Mouse (Mus musculus) heart, adult 11 months (tissue): Measurements from ENCODE around the gene Tesmin.

Source experiments
- DNase-seq: peaks from one replicate; pipeline ENCODE4 v3.0.0; 2022

Tesmin gene

DNA sequence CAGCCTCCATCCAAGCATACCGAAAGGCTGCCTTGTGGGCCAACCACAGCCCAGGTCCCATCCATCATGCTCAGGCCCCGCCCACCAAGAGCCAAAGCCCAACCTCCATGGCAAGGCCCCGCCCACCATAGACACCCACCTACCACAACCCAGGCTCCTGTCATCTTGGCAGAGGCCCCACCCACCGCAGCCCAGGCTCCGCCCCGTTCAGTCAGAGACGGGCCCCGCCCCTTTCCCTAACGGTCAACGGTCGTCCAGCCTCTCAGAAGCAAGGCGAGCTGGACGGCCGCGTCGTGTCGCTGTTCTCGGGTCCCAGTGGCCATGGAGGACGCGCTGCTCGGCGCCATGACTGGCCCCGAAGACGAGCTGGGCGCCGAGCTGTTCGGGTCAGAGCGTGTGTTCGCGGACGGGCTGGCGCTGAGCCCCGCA, at the start of gene Tesmin:
TSS of gene Tesmin (plus strand) at position 229 of the 429 bp plus-strand sequence.
- peak; percentile 99 for DNase-seq

DNA sequence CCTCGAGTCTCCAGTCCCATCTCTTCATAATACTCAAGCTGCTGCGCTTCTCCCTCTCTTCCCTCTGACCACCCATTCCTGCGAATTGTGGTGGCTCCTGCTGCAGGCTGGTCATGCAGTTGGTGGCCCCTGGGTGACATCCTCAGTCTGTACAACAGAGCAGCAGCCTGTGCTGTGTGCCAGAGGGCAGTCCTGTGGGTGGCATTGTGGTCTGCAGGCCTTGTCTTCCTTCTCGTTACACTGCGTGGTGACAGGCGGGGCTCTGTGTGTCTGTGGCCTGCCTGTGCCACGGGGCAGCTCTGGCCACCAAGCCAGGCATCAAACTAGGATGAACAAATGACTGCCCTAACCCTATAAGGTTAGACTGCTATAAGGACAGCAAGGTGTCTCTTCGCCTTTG, 49.5 kb upstream of the Tesmin start:
- DNase-seq, result no peak

DNA sequence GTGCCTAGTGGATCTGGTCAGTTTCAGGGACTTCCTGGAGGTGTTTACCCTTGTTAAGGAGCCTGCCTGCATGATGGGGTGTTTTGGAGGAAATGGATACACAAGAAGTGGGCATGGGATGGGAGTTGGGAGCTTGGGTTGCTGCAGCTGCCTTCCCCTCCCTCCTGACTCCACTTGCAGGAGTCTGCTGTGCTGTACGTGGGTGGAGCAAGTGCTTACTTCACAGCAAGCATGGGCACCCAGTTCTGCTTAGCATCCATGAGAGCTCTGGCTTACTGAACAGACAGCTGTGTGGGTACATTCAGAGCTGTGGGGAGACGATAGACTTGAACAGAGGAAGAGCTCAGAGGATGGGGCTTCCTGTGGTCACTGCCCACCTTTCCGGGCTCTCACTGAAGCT, 47.6 kb upstream of the Tesmin start:
- DNase-seq, result no peak

DNA sequence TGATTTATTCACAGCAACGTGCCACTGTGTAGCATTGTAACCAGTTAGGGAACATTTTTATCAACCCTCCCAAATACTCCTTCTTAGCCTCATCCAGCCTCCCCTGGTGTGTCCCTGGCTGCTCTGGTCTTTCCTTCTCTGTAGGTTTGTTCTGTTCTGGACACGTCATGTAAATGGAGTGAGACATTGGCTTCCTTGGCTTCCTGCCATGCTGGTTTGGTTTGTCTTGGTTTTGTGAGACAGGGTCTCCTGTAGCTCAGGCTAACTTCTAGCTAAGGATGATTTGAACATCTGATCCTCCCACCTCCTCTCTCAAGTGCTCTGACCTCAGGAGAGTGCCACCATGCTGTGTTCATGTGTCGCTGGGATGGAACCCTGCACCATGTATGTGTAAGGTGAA, 44.7 kb upstream of the Tesmin start:
- DNase-seq, result no peak

DNA sequence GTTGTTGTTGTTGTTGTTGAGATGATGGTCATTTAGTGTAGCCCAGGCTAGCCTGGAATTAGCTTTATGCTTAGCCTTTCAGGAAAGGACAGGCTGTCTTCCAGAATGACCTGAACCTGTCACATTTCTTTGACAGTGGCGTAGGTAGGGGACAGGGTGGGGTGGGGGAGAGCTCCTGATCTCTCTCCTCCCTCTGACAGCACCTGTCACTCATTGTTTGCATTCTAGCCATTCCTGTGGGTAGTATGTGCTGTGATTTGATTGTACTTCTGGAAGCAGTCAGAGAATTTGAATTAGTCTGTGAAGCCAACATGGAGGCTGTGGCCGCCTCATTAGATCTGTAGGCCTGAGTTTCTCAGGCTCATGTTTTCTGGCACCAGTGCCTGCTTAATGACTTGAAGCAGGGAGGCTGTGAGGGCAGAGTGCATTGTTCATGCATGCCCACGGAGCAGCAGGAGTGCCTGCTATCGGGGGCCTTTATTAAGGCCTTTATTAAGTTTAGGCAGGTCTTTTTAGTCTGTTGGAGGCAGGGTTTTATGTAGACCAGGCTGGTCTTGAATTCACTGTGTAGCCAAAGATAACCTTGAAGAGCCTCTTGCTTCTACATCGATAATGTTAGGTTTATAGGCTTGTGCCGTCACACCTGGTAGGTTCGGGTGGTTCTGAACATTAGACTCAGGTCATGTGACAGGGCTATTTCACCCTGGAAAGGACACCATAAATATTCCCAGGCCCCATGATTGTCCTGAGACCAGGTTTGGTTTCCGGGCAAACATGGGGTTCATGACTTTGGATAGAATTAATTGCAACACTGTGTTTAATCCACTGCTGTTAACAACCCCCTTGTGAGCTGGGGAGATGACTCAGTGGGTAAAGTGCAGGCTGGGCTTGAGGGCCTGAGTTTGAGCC, 43.8 kb upstream of the Tesmin start:
- no peak for DNase-seq

DNA sequence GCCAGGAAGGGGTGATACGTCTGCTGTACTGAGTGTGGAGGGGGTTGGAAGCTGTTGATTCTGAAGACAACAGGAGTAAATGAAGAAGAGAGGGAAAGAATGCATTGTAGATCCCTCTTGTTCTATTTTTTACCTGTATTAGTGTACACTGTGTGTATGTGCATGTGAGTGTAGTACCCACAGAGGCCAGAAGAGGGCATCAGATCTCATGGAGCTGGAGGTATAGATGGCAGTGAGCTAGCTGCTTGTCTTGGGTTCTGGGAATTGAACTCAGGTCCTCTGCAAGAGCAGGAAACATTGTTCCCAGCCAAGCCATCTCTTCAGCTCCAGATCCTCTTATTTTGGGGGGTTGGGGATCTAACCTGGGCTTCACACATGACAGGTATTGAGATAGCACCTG, 40.9 kb upstream of the Tesmin start:
- no peak for DNase-seq

DNA sequence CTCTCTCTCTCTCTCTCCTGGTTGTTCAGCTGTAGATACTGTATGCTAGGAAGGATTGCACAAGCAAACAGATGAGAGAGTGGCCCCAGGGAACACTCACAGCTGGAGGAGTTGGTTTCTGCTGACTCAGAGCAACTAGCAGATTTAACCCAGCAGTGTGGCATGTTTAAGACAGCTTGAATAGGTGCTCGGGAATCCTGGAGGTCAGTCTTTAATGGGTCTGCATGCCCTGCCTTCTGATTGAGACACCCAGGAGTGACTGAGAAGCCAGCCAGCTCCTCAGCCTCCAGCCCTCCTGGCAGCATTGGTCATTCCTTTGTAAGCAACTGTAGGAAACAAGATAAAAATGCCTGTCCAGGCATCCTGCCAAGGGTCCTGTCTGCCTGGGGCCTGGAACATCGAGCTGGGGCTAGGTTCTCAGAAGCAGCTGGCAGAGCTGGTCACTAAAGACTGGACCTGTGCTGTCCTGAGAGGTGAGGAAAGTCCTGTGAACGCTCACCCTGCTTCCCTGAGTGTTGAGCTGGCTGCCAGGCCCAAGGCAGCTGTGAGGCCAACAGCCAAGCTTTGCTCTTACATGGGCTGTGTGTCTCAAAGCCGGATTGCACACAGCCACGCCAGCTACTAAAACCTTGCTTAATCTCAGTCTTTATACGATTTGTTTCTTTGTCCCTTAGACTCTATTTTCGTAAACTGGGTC, 35.1 kb upstream of the Tesmin start:
- DNase-seq, result peak; percentile 99

DNA sequence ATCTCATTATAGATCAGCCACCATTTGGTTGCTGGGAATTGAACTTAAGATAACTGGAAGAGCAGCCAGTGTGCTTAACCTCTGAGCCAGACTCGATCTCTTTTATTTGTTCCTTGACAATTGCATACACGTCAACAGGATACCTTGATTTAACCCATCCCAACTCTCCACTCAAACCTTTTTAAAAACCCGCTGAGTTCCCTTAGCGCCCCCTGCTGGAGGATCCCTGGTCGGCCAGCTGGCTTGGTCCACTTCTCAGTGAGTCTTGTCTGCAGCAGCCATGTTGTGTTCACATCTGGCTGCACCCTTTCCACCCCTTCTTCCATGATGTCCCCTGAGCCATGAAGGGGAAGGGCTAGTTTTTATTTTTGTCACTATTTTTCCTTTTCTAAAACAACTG, 33.6 kb upstream of the Tesmin start:
- no peak for DNase-seq

DNA sequence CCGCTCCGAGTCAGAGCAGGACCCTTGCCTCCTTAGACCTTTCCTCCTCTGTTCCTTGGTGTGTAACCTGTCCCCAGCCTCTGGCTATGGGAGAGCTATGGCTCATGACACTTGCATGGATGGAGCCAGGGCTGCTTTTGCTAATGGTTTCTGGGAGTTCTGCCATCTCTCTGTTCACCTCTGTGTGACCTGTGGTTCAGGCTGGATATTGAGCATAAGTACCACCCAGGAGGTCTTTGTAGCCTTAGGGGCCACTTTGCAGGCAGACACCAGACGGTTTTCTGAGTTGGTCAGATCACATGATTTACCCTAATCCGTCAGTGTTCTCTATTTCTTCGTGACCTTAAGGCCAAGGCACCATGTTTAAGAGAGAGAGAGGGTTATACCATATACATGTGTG, 32.1 kb upstream of the Tesmin start:
- DNase-seq, result no peak

DNA sequence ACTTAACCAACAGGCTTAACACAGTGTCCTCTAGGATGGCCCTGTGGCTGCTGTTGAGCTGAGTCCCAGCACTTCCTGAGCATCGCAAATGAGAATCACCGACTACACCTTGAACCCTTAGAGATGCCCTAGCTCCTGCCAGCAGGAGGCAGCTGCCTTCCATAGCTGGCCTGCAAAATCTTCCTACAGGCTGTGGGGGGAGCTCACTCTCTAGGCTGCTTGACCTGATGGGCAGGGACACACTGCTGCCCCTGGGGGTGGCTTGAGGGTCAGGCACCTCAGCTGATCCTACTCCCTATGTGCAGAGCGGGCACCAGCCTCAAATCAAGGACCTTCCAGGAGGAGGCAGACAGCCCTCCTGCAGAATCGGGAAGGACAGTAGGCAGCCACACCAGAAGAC, 31.0 kb upstream of the Tesmin start:
- no peak for DNase-seq

DNA sequence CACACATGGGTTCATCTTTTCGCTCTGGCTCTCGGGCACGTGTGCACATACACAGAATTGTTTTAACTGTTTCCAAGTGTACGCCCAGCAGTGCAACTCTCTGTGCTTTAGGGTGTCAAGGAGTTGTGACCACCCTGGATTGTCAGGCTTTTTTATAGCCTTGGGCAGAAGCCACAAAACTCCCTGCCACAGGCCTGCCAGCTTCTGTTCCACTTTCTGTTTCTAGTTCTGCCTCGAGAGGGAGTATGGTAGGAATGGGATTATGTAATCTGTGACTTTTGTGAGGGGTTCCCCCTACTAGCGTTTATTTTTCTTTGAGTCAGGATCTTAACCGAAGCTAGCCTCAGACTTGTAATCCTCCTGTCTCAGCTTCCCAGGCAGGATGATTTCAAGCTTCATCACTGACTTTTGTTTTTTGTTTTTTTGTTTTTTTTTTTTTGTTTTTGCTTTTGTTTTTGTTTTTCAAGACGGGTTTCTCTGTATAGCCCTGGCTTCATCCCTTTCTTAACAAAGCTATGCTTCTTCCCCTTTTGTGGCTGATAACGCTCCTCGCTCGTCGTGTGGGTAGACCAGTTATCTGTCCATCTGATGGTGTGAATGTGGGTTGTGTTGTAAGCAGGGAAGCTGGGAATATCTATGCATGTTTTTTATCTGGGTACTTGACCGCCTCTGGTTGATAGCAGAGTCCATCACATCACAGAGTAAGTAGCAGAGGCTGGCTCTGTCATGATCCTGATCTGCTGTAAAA, 28.6 kb upstream of the Tesmin start:
- DNase-seq, result peak; percentile 94

DNA sequence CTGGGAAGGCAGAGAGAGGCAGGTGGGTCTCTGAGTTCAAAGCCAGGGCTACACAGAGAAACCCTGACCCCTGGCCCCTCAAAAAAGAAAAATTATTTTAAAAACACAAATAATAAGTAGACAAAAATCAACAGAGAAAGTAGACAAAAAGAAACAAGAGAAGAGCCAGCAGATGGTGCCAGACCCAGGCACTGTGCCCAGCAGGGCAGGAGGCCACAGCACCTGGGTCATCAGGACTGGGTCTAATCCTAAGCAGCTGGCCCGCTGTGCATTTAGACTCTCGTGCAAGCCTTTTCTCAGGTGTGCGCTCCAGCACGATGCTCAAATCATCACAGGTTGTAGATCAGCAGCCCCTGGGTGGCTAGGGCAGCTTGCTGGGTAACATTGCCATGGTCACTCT, 25.1 kb upstream of the Tesmin start:
- DNase-seq, result no peak

DNA sequence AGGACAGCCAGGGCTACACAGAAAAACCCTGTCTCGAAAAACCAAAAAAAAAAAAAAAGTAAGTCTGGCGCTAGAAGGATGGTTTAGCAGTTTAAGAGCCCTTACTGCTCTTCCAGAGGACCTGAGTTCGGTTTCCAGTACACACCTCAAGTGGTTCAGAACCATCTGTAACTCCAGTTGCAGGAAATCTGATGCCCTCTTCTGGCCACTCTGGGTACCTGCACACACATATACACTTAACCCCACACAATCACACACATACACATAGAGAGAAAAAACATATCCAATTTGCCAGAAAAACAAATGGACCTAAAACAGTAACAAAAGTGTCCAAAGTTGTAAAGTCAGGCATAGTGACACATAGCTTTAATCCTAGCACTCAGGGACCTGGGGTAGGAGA, 23.6 kb upstream of the Tesmin start:
- DNase-seq, result no peak

DNA sequence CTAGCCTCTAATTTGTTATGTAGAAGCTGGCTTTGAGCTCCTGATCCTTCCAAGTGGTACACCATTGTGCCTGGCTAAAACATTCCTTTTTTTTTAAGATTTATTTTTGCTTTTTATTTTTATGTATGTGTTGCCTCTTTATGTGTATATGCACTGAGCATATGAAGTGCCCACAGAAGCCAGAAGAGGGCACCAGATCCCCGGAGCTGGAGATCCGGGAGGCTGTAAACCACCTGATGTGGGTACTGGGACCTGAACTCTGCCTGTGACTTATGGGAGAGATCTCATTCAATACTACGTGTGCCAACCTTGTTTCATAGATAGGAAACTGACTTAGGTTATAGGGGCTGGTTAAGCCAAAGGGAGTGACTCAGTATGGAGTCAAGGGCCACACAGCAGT, 20.4 kb upstream of the Tesmin start:
- no peak for DNase-seq

DNA sequence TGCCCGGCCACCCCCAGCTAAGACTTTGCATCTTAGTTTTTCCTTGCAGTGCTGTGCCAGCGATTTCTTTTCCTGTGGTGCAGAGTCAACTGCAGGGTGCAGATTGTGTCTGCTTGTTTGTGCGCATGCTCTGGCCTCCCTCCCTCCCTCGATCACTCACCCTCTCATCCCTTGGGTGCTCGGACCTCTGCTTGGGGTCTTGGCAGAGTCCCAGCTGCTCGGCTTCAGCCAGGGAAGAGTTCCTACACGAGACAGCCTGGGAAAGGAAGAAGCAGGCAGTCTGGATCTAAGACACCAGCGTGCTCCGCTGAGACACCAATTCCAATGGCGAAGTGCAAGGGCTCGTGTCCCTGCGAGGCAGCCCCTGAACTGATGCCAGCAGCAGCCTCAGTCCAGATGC, 15.3 kb upstream of the Tesmin start:
- peak; percentile 96 for DNase-seq

DNA sequence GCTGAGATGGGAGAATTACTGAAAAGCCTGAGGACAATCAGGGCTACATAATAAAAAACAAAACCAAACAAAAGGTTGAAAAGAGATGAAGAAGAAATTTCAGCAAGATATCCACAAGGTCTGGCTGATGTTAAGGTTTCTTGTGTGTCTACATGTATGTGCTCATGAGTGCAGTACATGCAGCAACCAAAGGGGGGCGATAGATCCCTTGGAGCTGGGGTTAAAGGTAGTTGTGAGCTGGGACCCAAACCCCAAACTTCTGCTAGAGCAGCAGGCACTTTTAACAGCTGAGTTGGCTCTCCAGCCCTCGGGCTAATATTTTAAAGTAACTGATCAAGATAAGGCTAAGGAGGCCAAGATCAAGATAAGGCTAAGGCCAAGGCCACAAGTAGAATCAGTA, 14.6 kb upstream of the Tesmin start:
- no peak for DNase-seq

DNA sequence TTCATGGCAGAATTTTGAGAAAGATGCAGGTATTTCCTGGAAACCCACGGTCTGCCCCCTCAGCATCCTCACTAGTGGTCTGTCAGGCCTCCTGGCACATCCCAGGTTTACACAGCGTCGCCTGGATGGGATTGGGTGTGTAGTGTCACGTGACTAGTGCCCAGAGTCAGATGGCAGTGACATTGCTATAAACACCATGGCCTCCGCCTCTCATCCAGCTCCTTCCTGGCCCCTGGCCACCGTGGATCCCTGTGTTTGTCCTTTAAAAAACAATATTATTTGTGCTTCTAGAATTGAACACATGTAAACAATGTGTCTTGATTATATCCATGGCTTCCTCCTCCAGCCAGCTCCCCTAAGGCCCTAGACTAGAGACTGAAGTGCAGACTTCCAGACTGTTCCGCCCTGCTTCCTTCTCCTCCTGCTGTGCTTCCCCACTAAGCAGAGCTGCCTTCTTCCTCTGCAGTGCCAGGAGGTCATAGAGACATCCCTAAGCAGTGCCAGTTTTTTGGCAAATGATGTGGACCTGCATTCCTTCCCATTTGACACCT, 12.6 kb upstream of the Tesmin start:
- DNase-seq, result no peak

DNA sequence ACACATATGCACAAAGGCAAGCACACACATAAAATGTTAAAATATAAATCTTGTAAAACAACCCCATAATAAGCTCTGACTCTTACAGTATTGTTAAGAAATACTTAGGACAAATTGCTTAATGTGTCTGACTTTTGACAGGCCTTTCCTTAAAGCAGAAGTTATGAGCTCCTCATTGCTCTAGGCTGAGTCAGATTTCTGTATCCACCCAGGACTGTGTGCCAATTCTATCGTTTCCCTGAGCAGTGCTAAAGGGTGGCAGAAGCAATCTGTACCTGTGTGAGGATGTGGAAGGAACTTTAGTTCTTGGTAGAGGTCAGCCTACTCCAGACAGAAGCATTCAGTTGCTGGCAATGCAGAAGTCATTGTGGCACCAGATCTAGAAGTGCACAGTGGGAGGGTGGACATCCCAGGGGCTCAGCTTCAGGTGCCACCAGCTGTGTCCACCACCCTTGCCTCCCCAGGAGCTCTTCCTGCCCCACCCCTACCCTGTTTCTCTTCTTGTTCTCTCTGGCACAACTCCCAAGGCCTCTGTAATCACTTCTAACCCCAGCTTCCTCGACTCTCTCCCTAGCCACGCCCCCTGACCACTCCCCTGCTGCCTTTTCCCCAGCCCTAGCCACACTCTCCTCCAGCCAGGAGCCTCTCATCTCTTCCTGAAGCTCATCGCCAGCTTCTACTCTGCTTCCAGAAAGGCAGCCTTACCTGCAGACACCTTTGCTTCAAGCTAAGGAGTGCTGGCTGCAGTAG, 11.5 kb upstream of the Tesmin start:
- DNase-seq, result peak; percentile 96

DNA sequence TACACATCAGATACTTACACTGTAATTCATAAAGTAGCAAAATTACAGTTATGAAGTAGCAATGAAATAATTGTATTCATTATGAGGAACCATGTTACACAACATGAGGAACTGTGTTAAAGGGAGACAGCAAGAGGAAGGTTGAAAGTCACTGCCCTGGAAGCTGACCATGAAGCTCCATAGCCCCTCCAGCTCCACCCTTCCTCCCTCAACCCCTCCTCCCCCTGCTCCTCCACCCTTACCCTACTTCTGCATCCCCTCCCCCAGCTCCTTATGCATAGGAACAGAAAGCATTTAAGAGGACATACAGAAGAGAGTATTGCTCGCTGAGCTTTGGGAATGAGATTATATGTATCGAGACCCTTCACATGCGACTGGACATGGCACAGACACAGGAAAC, 10.0 kb upstream of the Tesmin start:
- DNase-seq, result peak; percentile 97

DNA sequence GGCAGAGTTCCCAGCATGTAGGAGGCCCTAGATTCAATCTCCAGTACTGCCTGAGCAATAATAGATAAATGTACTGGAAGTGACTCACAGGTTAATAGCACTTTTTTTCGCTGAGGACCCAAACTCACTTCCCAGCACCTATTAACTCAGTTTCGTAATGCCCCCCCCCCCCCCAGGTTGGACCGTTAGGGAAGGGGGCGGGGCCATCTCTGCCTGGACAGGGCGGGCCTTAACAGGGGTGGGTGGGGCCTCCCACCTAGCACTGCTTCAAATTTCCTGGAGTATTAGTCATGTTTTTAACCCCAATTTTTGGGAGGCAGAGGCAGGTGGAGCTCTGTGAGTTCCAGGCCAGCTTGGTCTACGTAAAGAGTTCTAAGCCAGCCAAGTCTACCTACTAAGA, 596 bp upstream of the Tesmin start:
- no peak for DNase-seq

DNA sequence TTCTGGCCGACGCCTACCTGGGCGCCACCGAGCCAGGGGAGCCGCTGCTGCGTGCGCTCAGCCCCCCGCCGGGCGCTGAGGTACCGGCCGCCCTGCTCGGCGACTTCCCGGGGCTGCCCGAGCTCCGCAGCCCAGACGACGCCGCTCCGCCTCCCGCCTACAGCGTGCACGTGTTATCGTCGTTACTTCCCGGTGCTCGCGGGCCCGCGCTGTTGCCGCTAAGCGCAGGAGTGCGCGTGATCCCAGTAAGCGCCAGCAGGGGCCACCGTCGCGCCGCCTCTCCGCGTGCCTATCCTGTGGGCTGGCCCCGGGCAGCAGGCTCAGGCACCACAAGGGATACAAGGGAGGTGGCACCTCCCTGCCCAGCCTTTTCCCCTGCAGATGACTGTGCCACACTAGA, 432 bp downstream of the Tesmin start:
- peak; percentile 99 for DNase-seq

DNA sequence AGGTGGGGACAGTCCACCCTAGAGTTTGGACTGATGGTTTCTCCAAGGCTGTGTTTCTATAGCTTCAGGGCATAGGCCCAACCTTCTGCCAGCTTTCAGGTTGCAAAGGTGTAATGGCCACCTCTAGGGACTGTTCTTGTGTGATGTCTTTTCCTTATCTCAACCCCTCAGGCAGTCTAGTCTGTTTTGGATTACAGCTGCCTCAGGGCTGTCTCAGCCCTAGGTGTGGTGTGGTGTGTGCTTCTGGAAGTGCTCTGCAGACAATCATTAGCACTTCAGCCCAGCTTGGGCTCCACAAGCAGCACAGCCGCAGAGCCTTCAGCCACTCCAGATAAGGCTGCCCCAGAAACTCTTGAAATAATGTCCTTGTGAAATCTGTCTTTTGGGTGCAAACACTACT, 3.7 kb downstream of the Tesmin start:
- no peak for DNase-seq

DNA sequence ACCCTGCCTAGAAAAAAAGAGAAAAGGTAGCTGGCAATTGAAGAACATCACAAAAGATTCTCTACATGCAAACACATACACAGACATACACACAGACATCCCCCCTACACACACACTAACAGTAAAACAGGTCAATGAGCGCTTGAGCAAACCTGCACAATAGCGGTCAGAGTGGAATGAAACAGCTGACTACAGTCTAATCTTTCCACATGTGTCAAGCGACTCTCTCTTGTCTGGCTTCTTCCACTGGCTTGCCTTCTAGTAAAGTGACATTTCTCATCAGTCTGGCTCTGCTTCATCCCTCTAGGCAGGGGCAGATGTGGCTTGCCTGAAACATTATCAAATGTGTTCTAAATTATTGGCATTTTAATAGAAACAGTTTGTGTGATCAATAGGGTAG, 5.6 kb downstream of the Tesmin start:
- DNase-seq, result no peak
